Mouse (Mus musculus) thymus, adult 2 months (tissue): ENCODE results near the gene Dna2.

Source experiments
- CTCF ChIP-seq: fragments of 200-500 bp; IDR thresholded peaks from 2 replicates; pipeline ENCODE4 v1.5.1; 2012; ENCODE audit warnings: mild to moderate bottlenecking, control low read depth, low read length, moderate library complexity, borderline replicate concordance; ENCODE audit not compliant: control insufficient read depth, poor library complexity, insufficient read depth; ENCODE audit errors: extremely low read depth
- POLR2A ChIP-seq: fragments of 200-500 bp; IDR thresholded peaks from 2 replicates; pipeline ENCODE4 v1.6.1; 2012; ENCODE audit warnings: mild to moderate bottlenecking, low read length, control low read depth, moderate library complexity; ENCODE audit not compliant: control insufficient read depth, poor library complexity, insufficient read depth; ENCODE audit errors: extremely low read depth

GRCm38 (mm10) chr10:62902829-62903228, 44.0 kb upstream of the Dna2 start:
- TF ChIP-seq POLR2A, result no peak
- TF ChIP-seq CTCF, result no peak
